Mouse (Mus musculus): Measurements from ENCODE around the gene Gimap9. TPM values are rescaled to one million over a fixed set of nuclear protein-coding genes. Genes with fewer than 3 reads are reported as not detected.

The Gimap9 gene
- polyA plus RNA-seq, 1 experiment from 2014 or later = 11.6 TPM

- Histone ChIP-seq H3K4me2 (replicated peaks) (no peak overlapping the region), H3K4me3 (no peak overlapping the region), H3K4me1 (no peaks in the 10 kb centered on the region), H3K9me3 (no peaks in the 10 kb centered on the region), H3K9ac (no peak overlapping the region), H3K36me3 (no peaks in the 10 kb centered on the region), H3K27me3 (no peaks in the 10 kb centered on the region), H3K27ac (no peak overlapping the region)
- no peak for ATAC-seq (ENCODE audit: insufficient number of reproducible peaks, insufficient read depth, low FRiP score, low TSS enrichment)
- WGBS = 72% methylated on average over 2 of the region's 2 CpGs
Observed at GRCm38 (mm10) chr6:48638553-48638952, 37.4 kb upstream of the Gimap9 start.

- 66% methylated on average over 6 of the region's 6 CpGs for WGBS
- ATAC-seq (ENCODE audit: insufficient number of reproducible peaks, insufficient read depth, low FRiP score, low TSS enrichment) = no peak
- Histone ChIP-seq H3K36me3 (no peaks in the 10 kb centered on the region), H3K27ac (no peak overlapping the region), H3K9ac (no peak overlapping the region), H3K4me3 (no peak overlapping the region), H3K4me1 (no peaks in the 10 kb centered on the region), H3K27me3 (no peaks in the 10 kb centered on the region), H3K9me3 (no peaks in the 10 kb centered on the region), H3K4me2 (replicated peaks) (no peak overlapping the region)
Observed at GRCm38 (mm10) chr6:48641391-48641790, 34.5 kb upstream of the Gimap9 start.

- Histone ChIP-seq H3K4me2 (replicated peaks) (no peak overlapping the region), H3K36me3 (no peaks in the 10 kb centered on the region), H3K4me1 (no peaks in the 10 kb centered on the region), H3K9me3 (no peaks in the 10 kb centered on the region), H3K9ac (no peak overlapping the region), H3K27me3 (no peaks in the 10 kb centered on the region), H3K27ac (no peak overlapping the region), H3K4me3 (no peak overlapping the region)
- WGBS = 22% methylated on average over 4 of the region's 4 CpGs
- no peak for ATAC-seq (ENCODE audit: insufficient number of reproducible peaks, insufficient read depth, low FRiP score, low TSS enrichment)
Observed at GRCm38 (mm10) chr6:48642764-48643292, 33.1 kb upstream of the Gimap9 start.

GRCm38 (mm10) chr6:48645660-48646308, 30.1 kb upstream of the Gimap9 start:
- Histone ChIP-seq H3K4me3 (no peak overlapping the region), H3K27me3 (no peaks in the 10 kb centered on the region), H3K27ac (no peak overlapping the region), H3K9ac (no peak overlapping the region), H3K9me3 (no peaks in the 10 kb centered on the region), H3K4me1 (no peaks in the 10 kb centered on the region), H3K36me3 (no peaks in the 10 kb centered on the region), H3K4me2 (replicated peaks) (no peak overlapping the region)
- WGBS = 13% methylated on average over 12 of the region's 12 CpGs
- no peak for ATAC-seq (ENCODE audit: insufficient number of reproducible peaks, insufficient read depth, low FRiP score, low TSS enrichment)

- WGBS = 84% methylated on average over 4 of the region's 4 CpGs
- Histone ChIP-seq H3K9ac (no peak overlapping the region), H3K9me3 (no peaks in the 10 kb centered on the region), H3K27ac (no peak overlapping the region), H3K36me3 (no peaks in the 10 kb centered on the region), H3K4me1 (no peaks in the 10 kb centered on the region), H3K4me3 (no peak overlapping the region), H3K4me2 (replicated peaks) (no peak overlapping the region), H3K27me3 (no peaks in the 10 kb centered on the region)
- no peak for ATAC-seq (ENCODE audit: insufficient number of reproducible peaks, insufficient read depth, low FRiP score, low TSS enrichment)
Observed at GRCm38 (mm10) chr6:48646309-48646690, 29.6 kb upstream of the Gimap9 start.

DNA sequence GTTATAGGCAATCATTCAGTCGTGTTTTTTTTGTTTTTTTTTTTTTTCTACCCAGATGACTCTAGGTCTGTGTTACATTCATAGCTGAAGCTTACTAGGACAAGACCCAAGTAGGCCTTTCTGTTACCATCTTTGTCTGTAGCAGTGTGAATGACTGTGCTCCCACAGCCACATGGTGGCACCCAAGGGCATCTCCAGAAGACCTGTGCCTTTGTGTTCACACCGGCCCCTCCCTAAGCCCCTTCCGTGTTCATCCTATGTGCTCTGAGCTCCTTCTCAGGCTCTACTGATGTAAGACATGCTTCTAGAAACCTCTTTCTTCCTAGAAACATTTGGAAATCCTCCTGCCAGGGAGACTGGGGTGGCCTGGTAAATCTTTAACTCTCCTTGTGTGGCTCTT, 28.9 kb upstream of the Gimap9 start, which contains the start of gene Gimap8:
Gene Gimap8 (plus strand): TSS at position 240 of the 400 bp plus-strand sequence.
- WGBS = 44% methylated on average over 3 of the region's 3 CpGs
- Histone ChIP-seq H3K36me3 (no peaks in the 10 kb centered on the region), H3K4me3 (no peak within 1 kb of the TSS), H3K4me2 (replicated peaks) (no peak within 1 kb of the TSS), H3K27me3 (no peaks in the 10 kb centered on the region), H3K27ac (no peak within 1 kb of the TSS), H3K4me1 (no peaks in the 10 kb centered on the region), H3K9ac (no peak within 1 kb of the TSS), H3K9me3 (no peaks in the 10 kb centered on the region)
- no peak for ATAC-seq (ENCODE audit: insufficient number of reproducible peaks, insufficient read depth, low FRiP score, low TSS enrichment)

DNA sequence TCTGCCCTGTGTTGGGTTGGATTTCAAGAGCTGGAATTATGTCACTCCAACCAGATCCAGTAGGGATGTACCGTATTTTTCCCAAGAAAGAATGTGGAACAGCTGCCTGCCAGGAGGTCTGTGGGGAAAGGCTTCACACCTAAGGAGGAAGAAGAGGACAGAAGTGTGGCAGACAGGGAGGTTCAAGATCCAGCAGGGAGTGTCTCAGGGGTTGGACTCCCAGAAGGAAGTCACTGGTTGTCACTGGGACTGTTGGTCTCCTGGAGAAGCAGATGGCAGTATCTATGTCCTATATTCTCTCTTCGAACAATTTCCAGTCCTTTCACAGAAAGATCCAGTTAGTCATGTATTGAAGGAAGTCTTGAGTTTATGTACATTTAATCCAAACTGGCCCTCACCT, 28.3 kb upstream of the Gimap9 start:
- H3K4me2 ChIP-seq (replicated peaks) = no peak overlapping the region
- no peak overlapping the region for H3K9ac ChIP-seq
- 80% methylated on average over 2 of the region's 2 CpGs for WGBS
- H3K9me3 ChIP-seq = no peaks in the 10 kb centered on the region
- H3K27ac ChIP-seq = no peak overlapping the region
- H3K36me3 ChIP-seq = no peaks in the 10 kb centered on the region
- H3K4me1 ChIP-seq = no peaks in the 10 kb centered on the region
- H3K4me3 ChIP-seq = no peak overlapping the region
- H3K27me3 ChIP-seq = no peaks in the 10 kb centered on the region
- ATAC-seq (ENCODE audit: insufficient number of reproducible peaks, insufficient read depth, low FRiP score, low TSS enrichment) = no peak

DNA sequence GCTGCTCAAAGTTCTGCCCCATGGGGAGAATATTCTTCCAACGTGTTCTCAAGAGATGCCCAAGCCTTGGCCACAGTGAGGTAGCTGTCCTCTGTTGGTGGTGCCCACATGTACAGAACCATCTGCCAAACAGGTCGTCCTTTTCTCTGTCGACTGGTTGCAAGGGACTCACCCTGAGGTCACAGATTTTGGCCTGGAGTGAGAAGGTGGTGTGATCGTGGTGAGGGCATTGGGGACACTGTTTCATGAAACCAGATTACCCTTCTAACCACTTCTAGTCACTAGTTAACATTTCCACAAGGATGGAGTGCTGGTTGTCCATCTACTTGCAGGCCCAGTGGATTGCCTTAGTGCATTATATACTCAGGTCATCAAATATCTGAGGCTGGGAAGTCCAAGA, 27.1 kb upstream of the Gimap9 start:
- H3K4me2 ChIP-seq (replicated peaks) = no peak overlapping the region
- no peak overlapping the region for H3K9ac ChIP-seq
- H3K36me3 ChIP-seq = no peaks in the 10 kb centered on the region
- no peaks in the 10 kb centered on the region for H3K27me3 ChIP-seq
- WGBS = 87% methylated on average over 4 of the region's 4 CpGs
- no peak overlapping the region for H3K27ac ChIP-seq
- H3K4me3 ChIP-seq = no peak overlapping the region
- H3K9me3 ChIP-seq = no peaks in the 10 kb centered on the region
- no peaks in the 10 kb centered on the region for H3K4me1 ChIP-seq
- ATAC-seq (ENCODE audit: insufficient number of reproducible peaks, insufficient read depth, low FRiP score, low TSS enrichment) = no peak

GRCm38 (mm10) chr6:48650041-48650440, 25.9 kb upstream of the Gimap9 start:
- H3K9me3 ChIP-seq = no peaks in the 10 kb centered on the region
- H3K4me2 ChIP-seq (replicated peaks) = no peak overlapping the region
- WGBS = 85% methylated on average over 9 of the region's 9 CpGs
- no peak overlapping the region for H3K4me3 ChIP-seq
- no peaks in the 10 kb centered on the region for H3K36me3 ChIP-seq
- no peak for ATAC-seq (ENCODE audit: insufficient number of reproducible peaks, insufficient read depth, low FRiP score, low TSS enrichment)
- no peak overlapping the region for H3K9ac ChIP-seq
- no peaks in the 10 kb centered on the region for H3K27me3 ChIP-seq
- no peaks in the 10 kb centered on the region for H3K4me1 ChIP-seq
- H3K27ac ChIP-seq = no peak overlapping the region

- WGBS = 78% methylated on average over 5 of the region's 5 CpGs
- no peak overlapping the region for H3K27ac ChIP-seq
- H3K4me1 ChIP-seq = no peaks in the 10 kb centered on the region
- H3K9ac ChIP-seq = no peak overlapping the region
- H3K9me3 ChIP-seq = no peaks in the 10 kb centered on the region
- no peak overlapping the region for H3K4me3 ChIP-seq
- no peaks in the 10 kb centered on the region for H3K27me3 ChIP-seq
- no peaks in the 10 kb centered on the region for H3K36me3 ChIP-seq
- H3K4me2 ChIP-seq (replicated peaks) = no peak overlapping the region
- no peak for ATAC-seq (ENCODE audit: insufficient number of reproducible peaks, insufficient read depth, low FRiP score, low TSS enrichment)
Observed at GRCm38 (mm10) chr6:48658721-48659120, 17.2 kb upstream of the Gimap9 start.

DNA sequence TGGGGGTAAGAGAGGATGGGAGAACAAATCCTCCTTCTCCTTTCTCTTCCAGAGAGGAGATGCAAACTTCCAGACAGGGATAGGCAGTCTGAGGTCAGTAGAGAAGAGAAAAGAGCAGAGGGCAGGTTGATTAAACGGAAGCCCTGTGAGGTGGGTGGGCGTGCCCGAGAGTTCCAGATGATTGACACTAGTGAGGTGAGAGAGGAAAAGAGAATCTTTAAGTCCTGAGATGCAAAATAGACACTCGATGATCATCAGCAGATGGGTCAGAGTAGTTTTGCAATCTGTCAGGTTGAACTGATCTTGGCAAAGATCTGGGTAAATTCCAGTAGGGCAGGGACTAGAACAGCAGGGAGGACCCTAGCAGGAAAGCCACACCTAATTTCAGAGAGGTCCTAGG, 11.2 kb upstream of the Gimap9 start:
- H3K9ac ChIP-seq = no peak overlapping the region
- H3K4me3 ChIP-seq = no peak overlapping the region
- no peaks in the 10 kb centered on the region for H3K4me1 ChIP-seq
- ATAC-seq (ENCODE audit: insufficient number of reproducible peaks, insufficient read depth, low FRiP score, low TSS enrichment) = no peak
- WGBS = 79% methylated on average over 4 of the region's 4 CpGs
- H3K27me3 ChIP-seq = no peaks in the 10 kb centered on the region
- H3K4me2 ChIP-seq (replicated peaks) = no peak overlapping the region
- H3K27ac ChIP-seq = no peak overlapping the region
- H3K9me3 ChIP-seq = no peaks in the 10 kb centered on the region
- no peaks in the 10 kb centered on the region for H3K36me3 ChIP-seq

- ATAC-seq (ENCODE audit: insufficient number of reproducible peaks, insufficient read depth, low FRiP score, low TSS enrichment) = no peak
Observed at GRCm38 (mm10) chr6:48665471-48665870, 10.5 kb upstream of the Gimap9 start.

More at GRCm38 (mm10) chr6:48665471-48665870, 10.5 kb upstream of the Gimap9 start:
- Histone ChIP-seq H3K36me3 (no peaks in the 10 kb centered on the region), H3K9ac (no peak overlapping the region), H3K27me3 (no peaks in the 10 kb centered on the region), H3K4me3 (no peak overlapping the region), H3K4me1 (no peaks in the 10 kb centered on the region), H3K4me2 (replicated peaks) (no peak overlapping the region), H3K9me3 (no peaks in the 10 kb centered on the region), H3K27ac (no peak overlapping the region)
- WGBS = 92% methylated on average over 9 of the region's 9 CpGs

Data from embryonic facial prominence, embryonic 12.5 days (tissue).